Mouse (Mus musculus) right cerebral cortex, postnatal 25 days (tissue): ENCODE data around the gene Tigd3.
"Not testable (repeated sequence)": the region's sequence is repeated elsewhere in the genome, so short reads cannot be mapped to it uniquely, and the experiment has no call there.

Experiments used
- DNase-seq: peaks from one replicate; pipeline ENCODE4 v3.0.0; 2022

Tigd3 gene

GRCm38 (mm10) chr19:5921715-5922114 is 27.8 kb upstream of the Tigd3 start:
- no peak for DNase-seq

- no peak for DNase-seq
These were observed 19.2 kb upstream of the Tigd3 start, which contains the start of gene Dpf2 for GRCm38 (mm10) chr19:5913007-5913719. Gene Dpf2 (minus strand): TSS chr19:5913010.

GRCm38 (mm10) chr19:5912103-5913006 is 18.4 kb upstream of the Tigd3 start:
- peak; percentile 98 for DNase-seq

GRCm38 (mm10) chr19:5911430-5912102 is 17.6 kb upstream of the Tigd3 start:
- no peak for DNase-seq

- DNase-seq, result no peak
These were observed 16.3 kb upstream of the Tigd3 start for GRCm38 (mm10) chr19:5910221-5910620.

GRCm38 (mm10) chr19:5907275-5907674 is 13.3 kb upstream of the Tigd3 start:
- no peak for DNase-seq

GRCm38 (mm10) chr19:5893282-5894001 is 507 bp downstream of the Tigd3 start:
- no peak for DNase-seq

GRCm38 (mm10) chr19:5892735-5893134 is 1.2 kb downstream of the Tigd3 start:
- DNase-seq, result no peak

GRCm38 (mm10) chr19:5892262-5892661 is 1.7 kb downstream of the Tigd3 start:
- DNase-seq, result no peak

GRCm38 (mm10) chr19:5891521-5892258 is 2.3 kb downstream of the Tigd3 start:
- no peak for DNase-seq

GRCm38 (mm10) chr19:5889211-5889610 is 4.7 kb downstream of the Tigd3 start:
- DNase-seq, result no peak

GRCm38 (mm10) chr19:5887234-5887815 is 6.6 kb downstream of the Tigd3 start:
- no peak for DNase-seq

- DNase-seq, result no peak
These were observed 8.1 kb downstream of the Tigd3 start for GRCm38 (mm10) chr19:5885838-5886237.

GRCm38 (mm10) chr19:5883935-5884334 is 10.0 kb downstream of the Tigd3 start:
- no peak for DNase-seq

GRCm38 (mm10) chr19:5882079-5882478 is 11.9 kb downstream of the Tigd3 start:
- not testable (repeated sequence) for DNase-seq

- no peak for DNase-seq
These were observed 12.8 kb downstream of the Tigd3 start for GRCm38 (mm10) chr19:5881155-5881554.

- no peak for DNase-seq
These were observed 14.2 kb downstream of the Tigd3 start for GRCm38 (mm10) chr19:5879735-5880134.

- DNase-seq, result no peak
These were observed 15.0 kb downstream of the Tigd3 start for GRCm38 (mm10) chr19:5878916-5879315.

- DNase-seq, result no peak
These were observed 15.6 kb downstream of the Tigd3 start for GRCm38 (mm10) chr19:5878362-5878722.

GRCm38 (mm10) chr19:5877618-5878361 is 16.2 kb downstream of the Tigd3 start, which contains the start of gene Slc25a45:
Gene Slc25a45 (plus strand): TSS chr19:5877808.
- peak; percentile 71 for DNase-seq

GRCm38 (mm10) chr19:5874969-5875480 is 18.9 kb downstream of the Tigd3 start, which contains the start of gene Frmd8:
Gene Frmd8 (minus strand): TSS chr19:5875274.
- DNase-seq, result peak; percentile 89
